Mouse (Mus musculus) forebrain, embryonic 14.5 days (tissue): Measurements from ENCODE around the gene Zfp59. TPM values are rescaled to one million over a fixed set of nuclear protein-coding genes. Genes with fewer than 3 reads are reported as not detected.
A peak's percentile ranks its signal among the peaks of the same experiment; 100 is the strongest.
"Not testable (repeated sequence)": the region's sequence is repeated elsewhere in the genome, so short reads cannot be mapped to it uniquely, and the experiment has no call there.

Source experiments
- ATAC-seq: fragments of 200-750 bp; cut with Nextera tagmentation; 2 replicates; pipeline ENCODE4 v1.8.0; 2017; ENCODE audit warnings: mild to moderate bottlenecking, moderate library complexity
- DNase-seq: peaks from one replicate; pipeline ENCODE4 v3.0.0-alpha.2; 2015; ENCODE audit warnings: low spot score
- H3K27ac ChIP-seq: fragments of 300-500 bp; sonication (generic); 2 replicates; pipeline ENCODE4 v1.5.1; 2014; ENCODE audit warnings: low read depth, mild to moderate bottlenecking, control low read depth, low read length, moderate library complexity
- H3K27me3 ChIP-seq: fragments of 300-500 bp; sonication (generic); replicated peaks from 2 replicates; pipeline ENCODE4 v1.6.1; 2014; ENCODE audit warnings: low read length, control low read depth, mixed read lengths; ENCODE audit not compliant: control insufficient read depth, insufficient read depth
- H3K36me3 ChIP-seq: fragments of 300-500 bp; sonication (generic); 2 replicates; pipeline ENCODE4 v1.6.1; 2014; ENCODE audit warnings: low read length, control low read depth; ENCODE audit not compliant: control insufficient read depth, insufficient read depth
- H3K4me1 ChIP-seq: fragments of 300-500 bp; sonication (generic); 2 replicates; pipeline ENCODE4 v1.6.1; 2014; ENCODE audit warnings: antibody characterized with exemption, low read length, control low read depth; ENCODE audit not compliant: control insufficient read depth, insufficient read depth
- H3K4me2 ChIP-seq: fragments of 300-500 bp; sonication (generic); 2 replicates; pipeline ENCODE4 v1.6.1; 2014; ENCODE audit warnings: mild to moderate bottlenecking, control low read depth, low read length
- H3K4me3 ChIP-seq: fragments of 300-500 bp; sonication (generic); 2 replicates; pipeline ENCODE4 v1.5.1; 2014; ENCODE audit warnings: low read depth, low read length, control low read depth
- H3K9ac ChIP-seq: fragments of 300-500 bp; sonication (generic); 2 replicates; pipeline ENCODE4 v1.6.1; 2014; ENCODE audit warnings: mild to moderate bottlenecking, low read length, control low read depth, moderate library complexity
- H3K9me3 ChIP-seq: fragments of 300-500 bp; sonication (generic); replicated peaks from 2 replicates; pipeline ENCODE4 v1.6.1; 2016; ENCODE audit warnings: low read length, control low read depth, mixed read lengths; ENCODE audit not compliant: control insufficient read depth
- WGBS: fragments of 180-500 bp; shearing (Covaris S2); extraction: QIAGEN DNeasy Blood & Tissue Kit; methylation state at CpG from one replicate; pipeline ENCODE4 v1.1.7; 2014; 5-methylcytosine and 5-hydroxymethylcytosine counted together
- polyA plus RNA-seq: library from polyadenylated mRNA; unstranded; fragments of >200 nt; fragmentation: Nextera tagmentation; extraction: Ambion mirVana; gene quantifications from 2 replicates; pipeline ENCODE4 v1.2.1, GENCODE M21; 2014

Zfp59 gene
- 12.0 and 13.4 TPM in 2 replicates for polyA plus RNA-seq

- 4% methylated on average over 34 of the region's 34 CpGs for WGBS
- Histone ChIP-seq H3K27me3 (no peaks in the 10 kb centered on the region), H3K4me2 (peak within 1 kb of the TSS; percentile 66), H3K9me3 (no peaks in the 10 kb centered on the region; the same call in 1 of the 2 replicates), H3K36me3 (no peaks in the 10 kb centered on the region; the same call in 1 of the 2 replicates), H3K4me3 (peak within 1 kb of the TSS; percentile 46), H3K4me1 (peaks cover 2% of the 10 kb centered on the region; the same call in 1 of the 2 replicates), H3K9ac (peak within 1 kb of the TSS; percentile 76), H3K27ac (peak within 1 kb of the TSS; percentile 86)
- peak; percentile 97 for DNase-seq
- peak; percentile 99 for ATAC-seq
Observed at GRCm38 (mm10) chr7:27838323-27839249, at the start of gene Zfp59. Gene Zfp59 (plus strand): TSS chr7:27838607.

- no peak overlapping the region for H3K27ac ChIP-seq
- no peaks in the 10 kb centered on the region for H3K4me1 ChIP-seq
- WGBS = 92% methylated on average over 5 of the region's 5 CpGs
Observed at GRCm38 (mm10) chr7:27789306-27789705, 49.1 kb upstream of the Zfp59 start.

GRCm38 (mm10) chr7:27793865-27794264 lies 44.5 kb upstream of the Zfp59 start:
- 38% methylated on average over 2 of the region's 3 CpGs for WGBS
- not testable (repeated sequence) for ATAC-seq

More at GRCm38 (mm10) chr7:27789306-27789705, 49.1 kb upstream of the Zfp59 start:
- Histone ChIP-seq H3K9me3 (peaks cover 3% of the 10 kb centered on the region; the same call in 1 of the 2 replicates), H3K36me3 (no peaks in the 10 kb centered on the region), H3K4me3 (no peak overlapping the region), H3K9ac (no peak overlapping the region), H3K27me3 (no peaks in the 10 kb centered on the region), H3K4me2 (no peak overlapping the region)
- DNase-seq (no peak), ATAC-seq (no peak)

GRCm38 (mm10) chr7:27794566-27794965 lies 43.8 kb upstream of the Zfp59 start:
- 0 out of 2 replicates have a peak, but pooled peaks cover 2% of the 10 kb centered on the region for H3K4me1 ChIP-seq

More at GRCm38 (mm10) chr7:27793865-27794264, 44.5 kb upstream of the Zfp59 start:
- not testable (repeated sequence) for H3K9me3 ChIP-seq, H3K4me3 ChIP-seq, H3K4me2 ChIP-seq, H3K27me3 ChIP-seq, H3K36me3 ChIP-seq, H3K9ac ChIP-seq, H3K4me1 ChIP-seq, DNase-seq
- peak overlapping the region; percentile 48; the same call in 1 of the 2 replicates for H3K27ac ChIP-seq

GRCm38 (mm10) chr7:27797906-27798811 lies 40.2 kb upstream of the Zfp59 start:
- Histone ChIP-seq H3K27me3 (no peaks in the 10 kb centered on the region), H3K4me1 (0 out of 2 replicates have a peak, but pooled peaks cover 2% of the 10 kb centered on the region), H3K27ac (peak overlapping the region; percentile 15; the same call in 1 of the 2 replicates), H3K4me2 (peak overlapping the region; percentile 12), H3K9me3 (0 out of 2 replicates have a peak, but pooled peaks cover 3% of the 10 kb centered on the region), H3K9ac (no peak overlapping the region), H3K4me3 (no peak overlapping the region), H3K36me3 (no peaks in the 10 kb centered on the region)
- 17% methylated on average over 8 of the region's 8 CpGs for WGBS
- DNase-seq (peak; percentile 72), ATAC-seq (peak; percentile 92)

More at GRCm38 (mm10) chr7:27794566-27794965, 43.8 kb upstream of the Zfp59 start:
- Histone ChIP-seq H3K4me2 (no peak overlapping the region), H3K27ac (no peak overlapping the region), H3K27me3 (no peaks in the 10 kb centered on the region), H3K9me3 (0 out of 2 replicates have a peak, but pooled peaks cover 3% of the 10 kb centered on the region), H3K9ac (no peak overlapping the region), H3K36me3 (no peaks in the 10 kb centered on the region), H3K4me3 (no peak overlapping the region)
- DNase-seq = peak; percentile 17
- no peak for ATAC-seq

GRCm38 (mm10) chr7:27801137-27801536 lies 37.3 kb upstream of the Zfp59 start:
- Histone ChIP-seq H3K27me3 (no peaks in the 10 kb centered on the region), H3K27ac (no peak overlapping the region), H3K4me2 (no peak overlapping the region), H3K4me3 (no peak overlapping the region), H3K4me1 (0 out of 2 replicates have a peak, but pooled peaks cover 2% of the 10 kb centered on the region), H3K9ac (no peak overlapping the region), H3K9me3 (0 out of 2 replicates have a peak, but pooled peaks cover 3% of the 10 kb centered on the region), H3K36me3 (no peaks in the 10 kb centered on the region)
- 50% methylated on average over 2 of the region's 2 CpGs for WGBS
- no peak for ATAC-seq
- peak; percentile 43 for DNase-seq

- peaks cover 4% of the 10 kb centered on the region for H3K36me3 ChIP-seq
- H3K27ac ChIP-seq = no peak overlapping the region
- no peak for ATAC-seq
- H3K9ac ChIP-seq = no peak overlapping the region
- H3K27me3 ChIP-seq = no peaks in the 10 kb centered on the region
- 0 out of 2 replicates have a peak, but pooled peaks cover 2% of the 10 kb centered on the region for H3K4me1 ChIP-seq
- 70% methylated on average over 5 of the region's 5 CpGs for WGBS
- H3K9me3 ChIP-seq = no peaks in the 10 kb centered on the region
- no peak overlapping the region for H3K4me2 ChIP-seq
- no peak overlapping the region for H3K4me3 ChIP-seq
- DNase-seq = no peak
Observed at GRCm38 (mm10) chr7:27802986-27803385, 35.4 kb upstream of the Zfp59 start.

GRCm38 (mm10) chr7:27804297-27805030 lies 33.9 kb upstream of the Zfp59 start:
- Histone ChIP-seq H3K9ac (peak overlapping the region; percentile 69), H3K36me3 (peaks cover 17% of the 10 kb centered on the region), H3K4me1 (no peaks in the 10 kb centered on the region), H3K4me2 (peak overlapping the region; percentile 95), H3K27ac (no peak overlapping the region; the same call in 1 of the 2 replicates), H3K4me3 (peak overlapping the region; percentile 49), H3K27me3 (no peaks in the 10 kb centered on the region), H3K9me3 (no peaks in the 10 kb centered on the region)
- ATAC-seq (peak; percentile 95), DNase-seq (peak; percentile 89)
- whole genome bisulfite sequencing = under 1% methylated on average over 25 of the region's 25 CpGs
